Mouse (Mus musculus): ENCODE results near the gene Afap1l2. TPM values are rescaled to one million over a fixed set of nuclear protein-coding genes. Genes with fewer than 3 reads are reported as not detected.

Afap1l2 gene
- polyA plus RNA-seq, 1 experiment from 2014 or later, result 6.8 TPM

- Histone ChIP-seq H3K27me3 (no peaks in the 10 kb centered on the region), H3K36me3 (no peaks in the 10 kb centered on the region), H3K9me3 (no peaks in the 10 kb centered on the region), H3K9ac (replicated peaks) (no peak overlapping the region), H3K27ac (replicated peaks) (no peak overlapping the region), H3K4me3 (no peak overlapping the region), H3K4me1 (peaks cover 13% of the 10 kb centered on the region), H3K4me2 (replicated peaks) (no peak overlapping the region)
- ATAC-seq (replicated peaks), result peak; percentile 55
- WGBS, result 18% methylated on average over 14 of the region's 14 CpGs
These were observed 17.5 kb downstream of the Afap1l2 start for GRCm38 (mm10) chr19:56990367-56991111.

- no peaks in the 10 kb centered on the region for H3K9me3 ChIP-seq
- no peak overlapping the region for H3K4me2 ChIP-seq (replicated peaks)
- H3K27me3 ChIP-seq, result no peaks in the 10 kb centered on the region
- H3K4me1 ChIP-seq, result peaks cover 13% of the 10 kb centered on the region
- no peak overlapping the region for H3K9ac ChIP-seq (replicated peaks)
- H3K27ac ChIP-seq (replicated peaks), result no peak overlapping the region
- WGBS, result 85% methylated on average over 8 of the region's 8 CpGs
- ATAC-seq (replicated peaks), result no peak
- no peaks in the 10 kb centered on the region for H3K36me3 ChIP-seq
- no peak overlapping the region for H3K4me3 ChIP-seq
These were observed 18.9 kb downstream of the Afap1l2 start for GRCm38 (mm10) chr19:56989171-56989570.

DNA sequence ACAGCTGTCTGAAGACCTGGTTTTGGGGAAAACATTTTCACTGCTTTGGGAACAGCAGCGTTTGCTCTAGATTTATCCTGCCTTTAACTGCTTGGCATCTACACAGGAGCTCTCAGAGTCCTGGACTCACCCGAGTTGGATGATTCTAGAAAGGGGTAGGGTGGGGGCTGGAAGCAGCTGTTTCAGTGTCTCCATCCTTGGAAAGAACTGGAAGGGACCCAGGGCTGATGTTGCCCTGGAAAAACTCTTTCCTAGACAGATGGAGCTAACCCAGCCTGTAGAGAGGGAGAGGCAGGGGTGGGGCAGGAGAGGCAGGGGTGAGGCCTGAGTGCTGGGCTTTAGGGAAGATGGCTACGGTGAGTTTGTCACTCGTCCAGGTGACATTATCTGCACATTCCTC lies 23.8 kb downstream of the Afap1l2 start:
- Histone ChIP-seq H3K9ac (replicated peaks) (no peak overlapping the region), H3K4me2 (replicated peaks) (no peak overlapping the region), H3K4me1 (no peaks in the 10 kb centered on the region), H3K27ac (replicated peaks) (no peak overlapping the region), H3K36me3 (no peaks in the 10 kb centered on the region), H3K9me3 (no peaks in the 10 kb centered on the region), H3K27me3 (no peaks in the 10 kb centered on the region), H3K4me3 (no peak overlapping the region)
- no peak for ATAC-seq (replicated peaks)
- WGBS, result 60% methylated on average over 4 of the region's 4 CpGs

- WGBS, result 53% methylated on average over 10 of the region's 10 CpGs
- Histone ChIP-seq H3K4me2 (replicated peaks) (no peak overlapping the region), H3K36me3 (no peaks in the 10 kb centered on the region), H3K27me3 (no peaks in the 10 kb centered on the region), H3K4me1 (no peaks in the 10 kb centered on the region), H3K27ac (replicated peaks) (no peak overlapping the region), H3K9me3 (no peaks in the 10 kb centered on the region), H3K9ac (replicated peaks) (no peak overlapping the region), H3K4me3 (no peak overlapping the region)
- ATAC-seq (replicated peaks), result no peak
These were observed 24.3 kb downstream of the Afap1l2 start for GRCm38 (mm10) chr19:56983757-56984156.

- H3K9ac ChIP-seq (replicated peaks), result no peak overlapping the region
- H3K4me3 ChIP-seq, result no peak overlapping the region
- no peak for ATAC-seq (replicated peaks)
- no peaks in the 10 kb centered on the region for H3K36me3 ChIP-seq
- H3K4me1 ChIP-seq, result no peaks in the 10 kb centered on the region; the same call in 1 of the 2 replicates
- no peak overlapping the region for H3K27ac ChIP-seq (replicated peaks)
- no peak overlapping the region for H3K4me2 ChIP-seq (replicated peaks)
- WGBS, result 77% methylated on average over 9 of the region's 9 CpGs
- no peaks in the 10 kb centered on the region for H3K9me3 ChIP-seq
- no peaks in the 10 kb centered on the region for H3K27me3 ChIP-seq
These were observed 26.3 kb downstream of the Afap1l2 start for GRCm38 (mm10) chr19:56981760-56982159.

- no peak overlapping the region for H3K4me2 ChIP-seq (replicated peaks)
- H3K36me3 ChIP-seq, result no peaks in the 10 kb centered on the region
- ATAC-seq (replicated peaks), result no peak
- H3K27ac ChIP-seq (replicated peaks), result no peak overlapping the region
- H3K4me1 ChIP-seq, result no peaks in the 10 kb centered on the region; the same call in 1 of the 2 replicates
- WGBS, result 96% methylated on average over 2 of the region's 2 CpGs
- no peak overlapping the region for H3K4me3 ChIP-seq
- no peak overlapping the region for H3K9ac ChIP-seq (replicated peaks)
- no peaks in the 10 kb centered on the region for H3K9me3 ChIP-seq
- no peaks in the 10 kb centered on the region for H3K27me3 ChIP-seq
These were observed 27.2 kb downstream of the Afap1l2 start for GRCm38 (mm10) chr19:56980803-56981202.

DNA sequence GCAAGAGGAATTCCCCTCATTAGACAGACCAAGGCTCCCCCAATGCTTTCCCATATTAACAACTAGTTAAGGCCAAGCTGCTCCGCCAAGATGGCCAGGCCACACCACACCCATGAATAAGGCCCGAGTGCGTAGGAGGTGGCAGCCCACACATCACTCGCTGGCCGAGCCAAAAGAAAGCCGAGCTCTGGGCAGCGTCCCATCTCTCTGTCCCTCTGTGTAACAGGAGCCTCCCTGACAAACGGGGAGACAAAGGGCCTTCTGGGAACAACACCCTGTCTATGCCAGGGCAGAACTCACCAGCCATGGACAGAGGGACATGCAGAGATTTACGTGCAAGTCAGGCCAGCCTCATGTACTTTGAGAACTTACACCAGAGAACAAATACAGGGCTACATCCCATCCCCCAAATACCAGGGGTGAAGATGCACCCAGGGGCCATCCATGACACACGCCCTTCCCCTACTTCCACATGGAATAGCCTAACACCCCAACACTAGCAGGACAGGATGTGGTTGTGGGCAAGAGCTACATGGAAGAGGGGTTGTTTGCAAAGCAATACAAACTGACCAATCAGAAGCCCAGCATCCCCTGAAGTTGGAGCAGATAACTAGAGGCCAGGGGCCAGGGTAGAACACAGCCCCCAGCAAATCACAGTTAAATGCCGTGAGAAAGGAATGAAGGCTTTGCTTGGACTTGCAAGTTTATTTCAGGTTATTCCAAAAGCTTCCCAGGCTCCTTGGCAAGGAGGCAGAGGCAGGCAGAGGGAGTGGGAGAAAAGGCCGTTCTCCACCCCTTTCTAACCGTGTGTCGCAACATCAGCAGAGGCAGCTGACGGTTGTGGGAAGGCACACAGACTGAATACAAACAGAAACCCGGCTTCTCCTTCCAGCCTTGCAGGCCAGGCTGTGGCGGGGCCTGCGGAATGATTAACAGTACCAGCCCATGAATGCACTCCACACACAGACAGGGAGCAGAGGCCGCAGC lies 30.8 kb downstream of the Afap1l2 start:
- H3K4me2 ChIP-seq (replicated peaks), result no peak overlapping the region
- H3K9ac ChIP-seq (replicated peaks), result no peak overlapping the region
- no peaks in the 10 kb centered on the region for H3K9me3 ChIP-seq
- H3K36me3 ChIP-seq, result no peaks in the 10 kb centered on the region
- no peak overlapping the region for H3K4me3 ChIP-seq
- WGBS, result 57% methylated on average over 19 of the region's 19 CpGs
- H3K27ac ChIP-seq (replicated peaks), result peak overlapping the region; percentile 44; the same call in 1 of the 2 replicates
- no peaks in the 10 kb centered on the region for H3K27me3 ChIP-seq
- peak; percentile 46 for ATAC-seq (replicated peaks)
- no peaks in the 10 kb centered on the region; the same call in 1 of the 2 replicates for H3K4me1 ChIP-seq

GRCm38 (mm10) chr19:56976515-56976914 lies 31.5 kb downstream of the Afap1l2 start:
- Histone ChIP-seq H3K9me3 (no peaks in the 10 kb centered on the region), H3K4me2 (replicated peaks) (no peak overlapping the region), H3K9ac (replicated peaks) (no peak overlapping the region), H3K27me3 (no peaks in the 10 kb centered on the region), H3K27ac (replicated peaks) (peak overlapping the region; percentile 48), H3K36me3 (no peaks in the 10 kb centered on the region), H3K4me1 (no peaks in the 10 kb centered on the region; the same call in 1 of the 2 replicates), H3K4me3 (no peak overlapping the region)
- WGBS, result 60% methylated on average over 5 of the region's 5 CpGs
- 0 out of 2 replicates have a peak, but pooled peaks have one; percentile 41 for ATAC-seq (replicated peaks)

GRCm38 (mm10) chr19:56975502-56975901 lies 32.5 kb downstream of the Afap1l2 start:
- 86% methylated on average over 3 of the region's 3 CpGs for WGBS
- ATAC-seq (replicated peaks), result no peak
- H3K4me2 ChIP-seq (replicated peaks), result no peak overlapping the region

GRCm38 (mm10) chr19:56974159-56974558 lies 33.9 kb downstream of the Afap1l2 start:
- 84% methylated on average over 4 of the region's 4 CpGs for WGBS

More at GRCm38 (mm10) chr19:56975502-56975901, 32.5 kb downstream of the Afap1l2 start:
- Histone ChIP-seq H3K9me3 (no peaks in the 10 kb centered on the region), H3K4me3 (no peak overlapping the region), H3K36me3 (no peaks in the 10 kb centered on the region), H3K4me1 (no peaks in the 10 kb centered on the region; the same call in 1 of the 2 replicates), H3K9ac (replicated peaks) (no peak overlapping the region), H3K27me3 (no peaks in the 10 kb centered on the region), H3K27ac (replicated peaks) (no peak overlapping the region)

GRCm38 (mm10) chr19:56972768-56973167 lies 35.3 kb downstream of the Afap1l2 start:
- H3K9ac ChIP-seq (replicated peaks), result no peak overlapping the region
- no peak for ATAC-seq (replicated peaks)

More at GRCm38 (mm10) chr19:56974159-56974558, 33.9 kb downstream of the Afap1l2 start:
- Histone ChIP-seq H3K4me3 (no peak overlapping the region), H3K4me2 (replicated peaks) (no peak overlapping the region), H3K9me3 (no peaks in the 10 kb centered on the region), H3K27me3 (no peaks in the 10 kb centered on the region), H3K27ac (replicated peaks) (no peak overlapping the region), H3K4me1 (no peaks in the 10 kb centered on the region; the same call in 1 of the 2 replicates), H3K9ac (replicated peaks) (no peak overlapping the region), H3K36me3 (no peaks in the 10 kb centered on the region)
- ATAC-seq (replicated peaks), result no peak

GRCm38 (mm10) chr19:56971347-56971746 lies 36.7 kb downstream of the Afap1l2 start:
- no peaks in the 10 kb centered on the region for H3K4me1 ChIP-seq
- H3K4me2 ChIP-seq (replicated peaks), result no peak overlapping the region
- no peaks in the 10 kb centered on the region for H3K36me3 ChIP-seq
- H3K27me3 ChIP-seq, result no peaks in the 10 kb centered on the region
- no peak overlapping the region for H3K27ac ChIP-seq (replicated peaks)
- no peak for ATAC-seq (replicated peaks)
- H3K9me3 ChIP-seq, result no peaks in the 10 kb centered on the region
- no peak overlapping the region for H3K4me3 ChIP-seq
- H3K9ac ChIP-seq (replicated peaks), result no peak overlapping the region
- 64% methylated on average over 7 of the region's 7 CpGs for WGBS

More at GRCm38 (mm10) chr19:56972768-56973167, 35.3 kb downstream of the Afap1l2 start:
- H3K27ac ChIP-seq (replicated peaks), result no peak overlapping the region
- no peak overlapping the region for H3K4me2 ChIP-seq (replicated peaks)
- no peaks in the 10 kb centered on the region for H3K27me3 ChIP-seq
- no peaks in the 10 kb centered on the region for H3K36me3 ChIP-seq
- no peaks in the 10 kb centered on the region for H3K9me3 ChIP-seq
- 78% methylated on average over 2 of the region's 2 CpGs for WGBS
- H3K4me3 ChIP-seq, result no peak overlapping the region
- H3K4me1 ChIP-seq, result no peaks in the 10 kb centered on the region; the same call in 1 of the 2 replicates
